Mouse (Mus musculus) MEL (cell line): ENCODE measurements around the gene Polr3a.

Experiments used
- BHLHE40 ChIP-seq: IDR thresholded peaks from 2 replicates; pipeline ENCODE4 v1.6.1; 2012; ENCODE audit warnings: low read depth, mild to moderate bottlenecking, inconsistent platforms, low read length, improper control_type of control experiment, borderline replicate concordance
- CTCF ChIP-seq, 3 experiments: IDR thresholded peaks in 2 of 3; conservative IDR thresholded peaks in 1 of 3; 2 replicates each; pipeline ENCODE4 v1.5.1; 2011 to 2012; ENCODE audit warnings: low read length in 3 of 3, low read depth in 2 of 3, mild to moderate bottlenecking in 2 of 3, improper control_type of control experiment in 1 of 3, inconsistent platforms in 1 of 3, mixed read lengths in 1 of 3, moderate library complexity in 1 of 3; ENCODE audit not compliant: control insufficient read depth in 1 of 3, insufficient read depth in 1 of 3, poor library complexity in 1 of 3, severe bottlenecking in 1 of 3
- E2F4 ChIP-seq: IDR thresholded peaks from 2 replicates; pipeline ENCODE4 v1.6.1; 2011; ENCODE audit warnings: low read depth, low read length, improper control_type of control experiment, borderline replicate concordance
- EP300 ChIP-seq, 2 experiments: IDR thresholded peaks; 2 replicates each; pipeline ENCODE4 v1.6.1; 2011; ENCODE audit warnings: improper control_type of control experiment in 2 of 2, low read length in 2 of 2, low read depth in 1 of 2, mild to moderate bottlenecking in 1 of 2
- GABPA ChIP-seq: IDR thresholded peaks from 2 replicates; pipeline ENCODE4 v1.6.1; 2012; ENCODE audit warnings: low read depth, mild to moderate bottlenecking, inconsistent platforms, low read length, improper control_type of control experiment, moderate library complexity
- GATA1 ChIP-seq: IDR thresholded peaks from 2 replicates; pipeline ENCODE4 v1.6.1; 2011; ENCODE audit warnings: low read depth, low read length, improper control_type of control experiment
- MAX ChIP-seq: IDR thresholded peaks from 2 replicates; pipeline ENCODE4 v1.6.1; 2011; ENCODE audit warnings: low read length, improper control_type of control experiment
- POLR2A ChIP-seq, 2 experiments: IDR thresholded peaks; 2 replicates each; pipeline ENCODE4 v1.6.1; 2011 to 2012; ENCODE audit warnings: low read length in 2 of 2, mild to moderate bottlenecking in 2 of 2, control low read depth in 1 of 2, improper control_type of control experiment in 1 of 2, low read depth in 1 of 2, moderate library complexity in 1 of 2; ENCODE audit not compliant: control insufficient read depth in 1 of 2, insufficient read depth in 1 of 2, poor library complexity in 1 of 2
- RCOR1 ChIP-seq: IDR thresholded peaks from 2 replicates; pipeline ENCODE4 v1.6.1; 2012; ENCODE audit warnings: low read depth, mild to moderate bottlenecking, inconsistent platforms, low read length, improper control_type of control experiment
- SMC3 ChIP-seq: IDR thresholded peaks from 2 replicates; pipeline ENCODE4 v1.6.1; 2011; ENCODE audit warnings: low read depth, low read length, improper control_type of control experiment
- TAL1 ChIP-seq: IDR thresholded peaks from 2 replicates; pipeline ENCODE4 v1.6.1; 2012; ENCODE audit warnings: mild to moderate bottlenecking, inconsistent platforms, low read length, moderate library complexity, mixed read lengths
- USF1 ChIP-seq: IDR thresholded peaks from 2 replicates; pipeline ENCODE4 v1.6.1; 2014; ENCODE audit warnings: low read depth, mild to moderate bottlenecking, inconsistent platforms, low read length, improper control_type of control experiment, moderate library complexity
- ZNF384 ChIP-seq: IDR thresholded peaks from 2 replicates; pipeline ENCODE4 v1.6.1; 2012; ENCODE audit warnings: low read depth, mild to moderate bottlenecking, inconsistent platforms, low read length, improper control_type of control experiment

DNA sequence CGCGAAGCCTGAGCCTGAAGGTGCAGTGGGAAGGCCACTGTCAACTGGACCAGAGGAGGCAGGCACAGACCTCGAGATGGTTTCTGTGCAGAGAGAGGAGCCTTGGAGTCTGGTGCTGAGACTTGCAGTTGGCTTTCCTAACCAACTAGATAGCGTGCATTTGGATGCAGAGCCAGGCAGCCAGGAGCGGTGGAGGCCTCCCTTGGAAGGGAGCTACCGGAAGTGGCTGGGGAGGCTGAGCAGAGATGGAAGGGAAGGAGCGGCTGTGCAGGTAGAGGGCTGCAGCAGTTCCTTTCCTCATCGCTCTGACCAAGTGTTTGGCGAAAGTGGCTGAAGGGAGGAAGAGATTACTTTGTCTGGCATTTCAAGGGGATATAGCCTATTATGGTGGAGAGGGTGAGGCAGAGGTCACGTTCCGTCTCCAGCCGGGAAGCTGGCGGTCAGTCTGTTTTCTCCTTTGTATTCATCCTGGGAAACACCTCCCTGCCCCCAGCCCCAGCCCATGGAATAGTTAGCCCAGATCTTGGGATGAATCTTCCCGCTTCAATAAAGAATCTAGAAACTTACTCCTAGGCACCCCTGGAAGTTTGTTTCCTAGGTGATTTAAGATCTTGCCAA lies 20.7 kb upstream of the Polr3a start:
- TF ChIP-seq POLR2A (IDR thresholded peaks at IDR 0.05; ENCODE audit: control insufficient read depth in 1 of 2, insufficient read depth in 1 of 2, low read depth in 1 of 2, low read length in 2 of 2, poor library complexity in 1 of 2) (no peak), USF1 (no peak), ZNF384 (no peak), CTCF (IDR thresholded peaks at IDR 0.05 in 2 of 3, conservative IDR thresholded peaks at IDR 0.05 in 1 of 3; ENCODE audit: control insufficient read depth in 1 of 3, insufficient read depth in 1 of 3, low read depth in 2 of 3, low read length in 3 of 3, poor library complexity in 1 of 3, severe bottlenecking in 1 of 3) (no peak), GATA1 (no peak), MAX (no peak), EP300 (IDR thresholded peaks at IDR 0.05; ENCODE audit: low read depth in 1 of 2, low read length in 2 of 2) (no peak), BHLHE40 (no peak), TAL1 (no peak), E2F4 (no peak), RCOR1 (no peak), GABPA (no peak), SMC3 (no peak)
